Mouse (Mus musculus) thymus, postnatal 14 days (tissue): ENCODE data around the gene Gm7173.

Experiments
- DNase-seq: peaks from one replicate; pipeline ENCODE4 v3.0.0; 2021

Gene Gm7173

GRCm38 (mm10) chrX:79516977-79517645, at the start of gene Gm7173:
Gene Gm7173, minus strand, starts transcription at chrX:79517285.
- DNase-seq = no peak

GRCm38 (mm10) chrX:79517646-79518016, 546 bp upstream of the Gm7173 start:
- DNase-seq = no peak

- DNase-seq = no peak
Observed at GRCm38 (mm10) chrX:79316790-79317189, 200.3 kb downstream of the Gm7173 start.
